Mouse (Mus musculus): ENCODE results near the gene Pabpn1. TPM values are rescaled to one million over a fixed set of nuclear protein-coding genes. Genes with fewer than 3 reads are reported as not detected.

Pabpn1 gene
- polyA plus RNA-seq, 1 experiment, result 36.0 TPM

DNA sequence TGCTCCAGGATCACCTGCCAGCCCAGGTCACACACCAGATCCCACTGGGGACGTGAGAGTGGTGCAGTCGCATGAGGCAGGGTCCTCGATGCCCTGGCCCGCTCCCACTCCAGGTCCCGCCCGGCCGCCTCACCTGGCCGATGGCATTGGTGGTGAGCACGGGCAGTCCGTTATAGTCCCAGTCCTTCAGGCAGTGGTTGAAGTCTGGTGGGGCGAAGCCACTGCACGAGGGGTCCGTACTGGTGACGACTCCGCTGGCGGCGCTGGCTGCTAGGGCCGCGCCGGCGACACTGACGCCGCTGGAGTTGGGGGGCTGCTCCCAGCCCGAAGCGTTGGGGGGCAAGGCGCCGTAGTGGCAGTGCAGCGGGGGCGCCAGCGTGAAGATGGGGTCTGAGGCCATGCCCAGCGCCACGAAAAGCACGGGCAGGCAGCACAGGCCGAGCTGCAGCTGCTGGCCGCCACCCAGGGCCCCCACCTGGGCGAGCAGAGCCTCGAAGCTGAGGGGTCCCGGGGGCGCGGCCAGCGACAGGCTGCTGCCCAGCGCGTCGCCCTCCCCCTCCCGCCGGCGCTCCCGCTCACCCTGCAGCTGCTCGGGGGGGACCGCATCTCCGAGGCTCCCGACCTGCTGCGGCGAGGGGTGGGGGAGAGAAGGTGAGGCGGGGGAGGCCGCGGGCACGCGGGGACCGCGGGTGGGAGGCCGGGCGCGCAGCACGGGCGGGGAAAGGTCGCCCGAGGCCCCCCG lies 20.0 kb downstream of the Pabpn1 start:
- peak overlapping the region; percentile 72 for H3K4me3 ChIP-seq (ENCODE audit: low read depth, low read length)
- H3K27me3 ChIP-seq (ENCODE audit: control insufficient read depth, insufficient read depth, low read length), result peaks cover 15% of the 10 kb centered on the region
- TF ChIP-seq POLR2A (IDR thresholded peaks at IDR 0.05; ENCODE audit: low read depth, low read length) (no peak), CTCF (IDR thresholded peaks at IDR 0.05; ENCODE audit: extremely low read depth, insufficient read length, insufficient replicate concordance, low read depth, low read length) (no peak)
- no peaks in the 10 kb centered on the region for H3K36me3 ChIP-seq (ENCODE audit: control insufficient read depth, insufficient read depth, low read length)
- peaks cover 6% of the 10 kb centered on the region for H3K4me1 ChIP-seq (ENCODE audit: control insufficient read depth, insufficient read depth, insufficient read length, low read length)
- H3K27ac ChIP-seq (ENCODE audit: insufficient read depth, low read depth, low read length), result no peak overlapping the region
- WGBS, result 5% methylated on average over 69 of the region's 69 CpGs

GRCm38 (mm10) chr14:54912886-54913285 lies 20.6 kb downstream of the Pabpn1 start, which contains the start of gene Slc22a17:
Gene Slc22a17, minus strand, starts transcription at chr14:54913132.
- H3K27ac ChIP-seq (ENCODE audit: insufficient read depth, low read depth, low read length), result no peak within 1 kb of the TSS
- under 1% methylated on average over 28 of the region's 28 CpGs for WGBS
- H3K4me1 ChIP-seq (ENCODE audit: control insufficient read depth, insufficient read depth, insufficient read length, low read length), result peaks cover 6% of the 10 kb centered on the region
- TF ChIP-seq POLR2A (IDR thresholded peaks at IDR 0.05; ENCODE audit: low read depth, low read length), result peak; percentile 39; the same call in 1 of the 2 replicates
- TF ChIP-seq CTCF (IDR thresholded peaks at IDR 0.05; ENCODE audit: extremely low read depth, insufficient read length, insufficient replicate concordance, low read depth, low read length), result no peak
- H3K36me3 ChIP-seq (ENCODE audit: control insufficient read depth, insufficient read depth, low read length), result no peaks in the 10 kb centered on the region
- peak within 1 kb of the TSS; percentile 72 for H3K4me3 ChIP-seq (ENCODE audit: low read depth, low read length)
- peaks cover 15% of the 10 kb centered on the region for H3K27me3 ChIP-seq (ENCODE audit: control insufficient read depth, insufficient read depth, low read length)

GRCm38 (mm10) chr14:54913343-54913742 lies 21.0 kb downstream of the Pabpn1 start:
- H3K4me3 ChIP-seq (ENCODE audit: low read depth, low read length), result peak overlapping the region; percentile 72
- TF ChIP-seq CTCF (IDR thresholded peaks at IDR 0.05; ENCODE audit: extremely low read depth, insufficient read length, insufficient replicate concordance, low read depth, low read length) (no peak), POLR2A (IDR thresholded peaks at IDR 0.05; ENCODE audit: low read depth, low read length) (no peak)
- no peaks in the 10 kb centered on the region for H3K36me3 ChIP-seq (ENCODE audit: control insufficient read depth, insufficient read depth, low read length)
- H3K4me1 ChIP-seq (ENCODE audit: control insufficient read depth, insufficient read depth, insufficient read length, low read length), result peaks cover 6% of the 10 kb centered on the region
- no peak overlapping the region for H3K27ac ChIP-seq (ENCODE audit: insufficient read depth, low read depth, low read length)
- peaks cover 15% of the 10 kb centered on the region for H3K27me3 ChIP-seq (ENCODE audit: control insufficient read depth, insufficient read depth, low read length)
- 23% methylated on average over 10 of the region's 10 CpGs for WGBS

DNA sequence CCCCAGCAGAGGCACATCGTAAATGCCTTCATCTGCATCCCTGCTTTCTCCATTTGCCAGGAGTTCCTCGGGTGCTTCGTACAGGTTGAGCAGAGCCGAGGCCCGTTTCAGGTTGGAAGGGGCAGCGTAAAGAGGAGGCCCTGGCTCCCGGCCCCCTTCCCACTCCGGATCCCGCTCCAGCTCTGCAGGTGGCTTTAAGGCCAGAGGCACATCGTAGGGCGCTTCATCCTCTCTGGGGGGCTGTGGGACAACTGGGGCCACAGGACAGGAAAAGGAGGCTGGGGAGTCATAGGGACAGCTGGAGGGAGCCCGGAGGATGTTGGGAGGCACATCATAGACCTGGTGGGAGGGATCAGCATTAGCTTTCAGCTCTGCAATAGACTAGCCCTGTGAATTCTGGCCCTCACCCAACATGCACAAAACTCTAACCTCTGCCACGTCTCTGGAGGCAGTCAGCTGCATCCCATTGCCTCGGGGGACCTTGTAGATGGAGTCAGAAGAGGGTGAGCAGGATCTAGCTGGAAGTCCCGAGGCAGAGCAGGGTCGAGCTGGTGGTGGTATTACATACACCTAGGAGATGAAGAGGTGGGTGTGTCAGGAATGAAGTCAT lies 27.9 kb downstream of the Pabpn1 start:
- WGBS, result 76% methylated on average over 16 of the region's 16 CpGs
- TF ChIP-seq CTCF (IDR thresholded peaks at IDR 0.05; ENCODE audit: extremely low read depth, insufficient read length, insufficient replicate concordance, low read depth, low read length), result no peak
- TF ChIP-seq POLR2A (IDR thresholded peaks at IDR 0.05; ENCODE audit: low read depth, low read length), result no peak
- H3K27me3 ChIP-seq (ENCODE audit: control insufficient read depth, insufficient read depth, low read length), result no peaks in the 10 kb centered on the region
- no peaks in the 10 kb centered on the region for H3K36me3 ChIP-seq (ENCODE audit: control insufficient read depth, insufficient read depth, low read length)
- no peak overlapping the region for H3K4me3 ChIP-seq (ENCODE audit: low read depth, low read length)
- H3K4me1 ChIP-seq (ENCODE audit: control insufficient read depth, insufficient read depth, insufficient read length, low read length), result no peaks in the 10 kb centered on the region
- H3K27ac ChIP-seq (ENCODE audit: insufficient read depth, low read depth, low read length), result no peak overlapping the region

- Histone ChIP-seq H3K4me3 (ENCODE audit: low read depth, low read length) (peak overlapping the region; percentile 57), H3K36me3 (ENCODE audit: control insufficient read depth, insufficient read depth, low read length) (no peaks in the 10 kb centered on the region), H3K4me1 (ENCODE audit: control insufficient read depth, insufficient read depth, insufficient read length, low read length) (peaks cover 8% of the 10 kb centered on the region; the same call in 1 of the 2 replicates), H3K27me3 (ENCODE audit: control insufficient read depth, insufficient read depth, low read length) (peaks cover 25% of the 10 kb centered on the region), H3K27ac (ENCODE audit: insufficient read depth, low read depth, low read length) (peak overlapping the region; percentile 49; the same call in 1 of the 2 replicates)
- 26% methylated on average over 7 of the region's 7 CpGs for WGBS
- no peak for TF ChIP-seq POLR2A (IDR thresholded peaks at IDR 0.05; ENCODE audit: low read depth, low read length)
- no peak for TF ChIP-seq CTCF (IDR thresholded peaks at IDR 0.05; ENCODE audit: extremely low read depth, insufficient read length, insufficient replicate concordance, low read depth, low read length)
Observed at GRCm38 (mm10) chr14:54924641-54925348, 32.5 kb downstream of the Pabpn1 start.

GRCm38 (mm10) chr14:54925349-54926342 lies 33.3 kb downstream of the Pabpn1 start, which contains the start of gene Efs:
Gene Efs, minus strand, starts transcription at chr14:54926126.
- WGBS, result 14% methylated on average over 57 of the region's 57 CpGs
- Histone ChIP-seq H3K36me3 (ENCODE audit: control insufficient read depth, insufficient read depth, low read length) (no peaks in the 10 kb centered on the region), H3K4me3 (ENCODE audit: low read depth, low read length) (peak within 1 kb of the TSS; percentile 57), H3K4me1 (ENCODE audit: control insufficient read depth, insufficient read depth, insufficient read length, low read length) (peaks cover 8% of the 10 kb centered on the region; the same call in 1 of the 2 replicates), H3K27ac (ENCODE audit: insufficient read depth, low read depth, low read length) (peak within 1 kb of the TSS; percentile 49), H3K27me3 (ENCODE audit: control insufficient read depth, insufficient read depth, low read length) (peaks cover 26% of the 10 kb centered on the region)
- TF ChIP-seq POLR2A (IDR thresholded peaks at IDR 0.05; ENCODE audit: low read depth, low read length), result no peak
- no peak for TF ChIP-seq CTCF (IDR thresholded peaks at IDR 0.05; ENCODE audit: extremely low read depth, insufficient read length, insufficient replicate concordance, low read depth, low read length)

All from small intestine, adult 2 months (tissue).